Mouse (Mus musculus) T-cell, adult 2 months (primary cell): ENCODE results near the gene Zcchc14.

Experiments used
- DNase-seq: peaks from one replicate; pipeline ENCODE4 v3.0.0; 2022; ENCODE audit warnings: low spot score

Zcchc14 gene

DNA sequence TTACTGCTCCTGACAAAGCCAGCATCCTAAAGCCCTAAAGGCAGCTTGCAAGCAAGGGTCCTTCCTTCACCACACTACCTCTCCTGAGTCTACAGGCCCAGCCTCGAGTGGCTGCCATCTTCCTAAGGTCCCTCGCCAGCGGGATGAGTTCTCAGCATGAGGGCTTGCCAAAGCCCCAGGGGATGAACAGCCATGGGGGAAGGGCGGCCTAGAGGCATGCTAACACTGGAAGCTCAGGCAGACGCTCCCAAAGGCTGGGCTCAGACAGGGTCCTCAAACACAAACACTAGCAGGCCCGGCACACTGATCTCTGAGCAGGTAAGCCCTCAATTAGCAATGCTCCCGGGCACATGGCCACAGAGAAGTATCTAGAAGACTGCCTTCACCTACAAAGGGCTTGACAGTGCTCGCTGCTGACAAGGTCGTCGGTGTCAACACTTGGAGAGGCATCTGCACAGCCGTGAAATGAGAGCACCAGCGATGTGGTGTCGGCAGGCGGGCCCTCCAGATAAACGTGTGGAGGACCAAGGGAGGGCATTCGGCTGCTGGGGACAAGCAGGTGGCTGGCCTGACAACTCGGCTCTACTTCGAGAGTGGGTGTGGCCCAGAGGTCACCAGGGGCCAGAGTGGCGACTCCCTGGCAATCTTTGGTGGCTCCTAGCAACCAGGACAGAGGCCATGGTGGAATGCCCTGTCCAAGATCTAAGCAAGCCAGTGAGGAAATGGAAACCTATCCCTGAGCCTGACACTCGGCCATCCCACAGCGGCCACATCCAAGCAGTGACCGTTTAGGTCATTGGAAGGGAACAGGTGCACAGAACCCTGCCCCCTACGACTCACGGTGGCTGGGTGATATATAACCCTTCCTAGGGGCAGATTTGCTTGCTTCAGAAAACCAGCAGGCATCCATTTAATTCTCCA is 101.4 kb downstream of the Zcchc14 start:
- no peak for DNase-seq

DNA sequence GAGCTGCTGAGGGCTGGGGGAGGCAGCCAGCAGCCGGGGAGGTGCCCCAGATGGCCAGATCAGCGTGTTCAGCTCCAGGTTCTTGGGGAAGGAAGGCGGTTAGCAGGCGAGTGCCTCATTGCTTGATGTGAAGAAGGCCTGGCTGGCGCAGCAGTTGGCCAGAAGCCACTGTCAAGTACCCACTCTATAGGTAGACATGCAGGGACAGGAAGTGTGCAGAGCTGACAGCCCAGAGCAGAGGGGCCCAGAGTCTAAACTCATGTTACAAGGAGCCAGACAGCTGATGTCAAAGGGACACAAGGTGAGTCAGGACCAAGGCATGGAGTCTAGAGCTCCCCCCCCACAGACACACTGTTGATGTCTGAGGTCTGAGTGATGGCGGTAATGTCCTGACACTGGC is 102.6 kb downstream of the Zcchc14 start:
- no peak for DNase-seq
